In genomic region chr17:25133275-25133698, GRCm38 (mm10) we compare ENCODE assay signal across 7 mouse cellular contexts. TPM values are rescaled to one million over a fixed set of nuclear protein-coding genes. Genes with fewer than 3 reads are reported as not detected.
A peak's percentile ranks its signal among the peaks of the same experiment; 100 is the strongest.
DNase-seq lines count a peak whose midpoint lies in the region; ATAC-seq lines count a peak whose summit lies in the region.

Gene Clcn7 (plus strand): TSS chr17:25133391.

- H3K4me1 ChIP-seq in intestine, embryonic 15.5 days (replicated peaks), result peaks cover 10% of the 10 kb centered on the region
- H3K4me1 ChIP-seq in midbrain, embryonic 10.5 days, result peaks cover 12% of the 10 kb centered on the region

- no peaks in the 10 kb centered on the region for H3K36me3 ChIP-seq in intestine, embryonic 15.5 days
- H3K36me3 ChIP-seq in midbrain, embryonic 10.5 days, result 0 out of 2 replicates have a peak, but pooled peaks cover 8% of the 10 kb centered on the region

- ATAC-seq in intestine, embryonic 15.5 days, result peak; percentile 96

- peak within 1 kb of the TSS; percentile 68 for H3K4me2 ChIP-seq in intestine, embryonic 15.5 days (replicated peaks)

- no peaks in the 10 kb centered on the region for H3K27me3 ChIP-seq in intestine, embryonic 15.5 days (replicated peaks)
- H3K27me3 ChIP-seq in midbrain, embryonic 10.5 days (ENCODE audit: low read depth, poor library complexity, severe bottlenecking), result no peaks in the 10 kb centered on the region

- H3K27ac ChIP-seq in intestine, embryonic 15.5 days, result no peak within 1 kb of the TSS
- H3K27ac ChIP-seq in midbrain, embryonic 10.5 days (replicated peaks), result peak within 1 kb of the TSS; percentile 83

- intact Hi-C loops in gastrocnemius, postnatal 36 days (cut with DNase I), result no loop called here
- intact Hi-C loops in left cerebral cortex, postnatal 25 days (cut with DNase I), result loop anchor here (1.0 to 2.0 kb wide), 2 partner anchors 16 to 51 kb away; partner anchors contain the start of gene BC003965

- WGBS in intestine, embryonic 15.5 days, result under 1% methylated on average over 40 of the region's 40 CpGs
- under 1% methylated on average over 40 of the region's 40 CpGs for WGBS in midbrain, embryonic 10.5 days

- peak within 1 kb of the TSS; percentile 84 for H3K4me3 ChIP-seq in intestine, embryonic 15.5 days (replicated peaks)
- H3K4me3 ChIP-seq in midbrain, embryonic 10.5 days, result peak within 1 kb of the TSS; percentile 85

- DNase-seq in adrenal gland, adult 18-20 months (ENCODE audit: low spot score in 2 of 2), result peak; percentile 91 to 94
- DNase-seq in embryo, embryonic 11 days, result peak; percentile 98
- peak; percentile 90 to 92 for DNase-seq in gastrocnemius, postnatal 36 days
- DNase-seq in left cerebral cortex, postnatal 25 days (ENCODE audit: low spot score in 2 of 2), result peak; percentile 95 to 97
- DNase-seq in midbrain, embryonic 10.5 days (ENCODE audit: low spot score), result peak; percentile 93
- peak; percentile 92 for DNase-seq in right cerebral cortex, postnatal 4 days

- H3K9me3 ChIP-seq in intestine, embryonic 15.5 days, result no peaks in the 10 kb centered on the region
- H3K9me3 ChIP-seq in midbrain, embryonic 10.5 days (replicated peaks), result no peaks in the 10 kb centered on the region

- peak within 1 kb of the TSS; percentile 77 for H3K9ac ChIP-seq in intestine, embryonic 15.5 days

RNA-seq across cellular contexts. Expression of gene Clcn7, which starts in this region (rescaled TPM):
- 10 to 100 TPM; 42.0 to 43.7 TPM for total RNA-seq in adrenal gland, adult 18-20 months (2021)
- 10 to 100 TPM; 13.7 to 14.9 TPM for total RNA-seq in gastrocnemius, postnatal 36 days (2021)
- 20.3 and 20.4 TPM in 2 replicates for polyA plus RNA-seq in intestine, embryonic 15.5 days (2015; fragmentation: Nextera tagmentation; extraction: Ambion mirVana)
- total RNA-seq in left cerebral cortex, postnatal 25 days (2021), result 10 to 100 TPM; 51.4 to 52.3 TPM
- polyA plus RNA-seq in midbrain, embryonic 10.5 days (2016; fragmentation: Nextera tagmentation; extraction: Ambion mirVana), result 23.1 and 26.4 TPM in 2 replicates
